Mouse (Mus musculus) colon, adult 2 months (tissue): Measurements from ENCODE around the gene Klf2. TPM values are rescaled to one million over a fixed set of nuclear protein-coding genes. Genes with fewer than 3 reads are reported as not detected.

ENCODE experiments used
- polyA plus RNA-seq: library from polyadenylated mRNA; depleted of rRNA; stranded (reverse); fragments of >200 nt; gene quantifications from 2 replicates; pipeline ENCODE4 v1.2.3, GENCODE M21; 2012; rRNA removed

The Klf2 gene
- 31.4 and 34.8 TPM in 2 replicates for polyA plus RNA-seq

GRCm38 (mm10) chr8:72318801-72319322, at the start of gene Klf2:
Gene Klf2, plus strand, starts transcription at chr8:72319033.

GRCm38 (mm10) chr8:72305210-72305905, 13.5 kb upstream of the Klf2 start, which contains the start of gene Gm10282:
Gene Gm10282, minus strand, starts transcription at chr8:72305260.

Other genes with a start within 250 kb of the Klf2 start
- gene Olfr373, start 235.9 kb upstream of the Klf2 start, polyA plus RNA-seq = not detected in 2 replicates
- not detected in 2 replicates for gene Olfr374, start 212.0 kb upstream of the Klf2 start, polyA plus RNA-seq
- 52.1 and 62.6 TPM in 2 replicates for gene Tpm4, start 184.1 kb upstream of the Klf2 start, polyA plus RNA-seq
- gene Rab8a, start 157.8 kb upstream of the Klf2 start, polyA plus RNA-seq = 42.3 and 45.7 TPM in 2 replicates
- gene Hsh2d, start 129.4 kb upstream of the Klf2 start, polyA plus RNA-seq = 3.2 and 3.4 TPM in 2 replicates
- gene Cib3, start 106.2 kb upstream of the Klf2 start, polyA plus RNA-seq = 0.05 and 0.94 TPM in 2 replicates
- gene Gm11034, start 105.4 kb upstream of the Klf2 start, polyA plus RNA-seq = not detected in 2 replicates
- gene Fam32a, start 99.3 kb upstream of the Klf2 start, polyA plus RNA-seq = 35.7 and 41.7 TPM in 2 replicates
- gene Ap1m1, start 79.0 kb upstream of the Klf2 start, polyA plus RNA-seq = 32.5 and 36.1 TPM in 2 replicates
- gene Gm10282, start 13.8 kb upstream of the Klf2 start, polyA plus RNA-seq = 1.2 and 1.7 TPM in 2 replicates
- 31.4 and 33.2 TPM in 2 replicates for gene Eps15l1, start 102.4 kb downstream of the Klf2 start, polyA plus RNA-seq
- 0.15 TPM in 1 of 2 replicates, not detected in the other for gene Calr3, start 124.8 kb downstream of the Klf2 start, polyA plus RNA-seq
- 5.4 and 5.9 TPM in 2 replicates for gene 1700030K09Rik, start 124.8 kb downstream of the Klf2 start, polyA plus RNA-seq
- gene Cherp, start 156.2 kb downstream of the Klf2 start, polyA plus RNA-seq = 33.3 and 44.0 TPM in 2 replicates
- gene Slc35e1, start 173.6 kb downstream of the Klf2 start, polyA plus RNA-seq = 118 and 161 TPM in 2 replicates
- 14.3 and 15.0 TPM in 2 replicates for gene Med26, start 229.2 kb downstream of the Klf2 start, polyA plus RNA-seq